Mouse (Mus musculus): ENCODE results near the gene Olfr803.

- TF ChIP-seq CTCF (IDR thresholded peaks at IDR 0.05; ENCODE audit: low read depth, low read length) (no peak), POLR2A (IDR thresholded peaks at IDR 0.05; ENCODE audit: borderline replicate concordance, low read depth, low read length) (no peak)
These were observed 20.3 kb downstream of the Olfr803 start, which contains the start of gene Olfr801 for GRCm38 (mm10) chr10:129673765-129674164.
